Mouse (Mus musculus) left cerebral cortex, adult 2 months (tissue): Measurements from ENCODE around the gene Dock3. TPM values are rescaled to one million over a fixed set of nuclear protein-coding genes. Genes with fewer than 3 reads are reported as not detected.

Experiments used
- DNase-seq, 2 experiments: peaks; one replicate each; pipeline ENCODE4 v3.0.0; 2021 to 2022; ENCODE audit warnings: low spot score in 2 of 2, mixed read lengths in 1 of 2; ENCODE audit errors: extremely low spot score in 1 of 2
- H3K27ac ChIP-seq: fragments of 200-600 bp; 2 replicates; pipeline ENCODE4 v1.8.1; 2022
- H3K4me3 ChIP-seq: fragments of 200-600 bp; 2 replicates; pipeline ENCODE4 v1.8.1; 2022
- CTCF ChIP-seq: fragments of 200-600 bp; IDR thresholded peaks from 2 replicates; pipeline ENCODE4 v1.8.1; 2022; ENCODE audit warnings: antibody characterized with exemption, mild to moderate bottlenecking, moderate library complexity
- intact Hi-C: fragments of 180-260 bp; cut with DNase I; formaldehyde crosslinking; loops from one replicate; pipeline ENCODE4 v1.15.1; 2025
- total RNA-seq, 2 experiments: library from RNA; stranded (reverse); gene quantifications; 2 replicates each; pipeline ENCODE4 v1.2.3; 2021

Gene Dock3
- total RNA-seq, 2 experiments from 2014 or later, result 216 to 221 TPM

GRCm38 (mm10) chr9:107271177-107271938 is 39.6 kb upstream of the Dock3 start:
- intact Hi-C loops, result no loop called here
- TF ChIP-seq CTCF, result no peak
- no peak for DNase-seq
- H3K4me3 ChIP-seq, result no peak overlapping the region
- no peak overlapping the region for H3K27ac ChIP-seq

GRCm38 (mm10) chr9:107269772-107270171 is 38.1 kb upstream of the Dock3 start:
- DNase-seq, result no peak
- intact Hi-C loops, result no loop called here
- H3K4me3 ChIP-seq, result no peak overlapping the region
- no peak for TF ChIP-seq CTCF
- H3K27ac ChIP-seq, result no peak overlapping the region

DNA sequence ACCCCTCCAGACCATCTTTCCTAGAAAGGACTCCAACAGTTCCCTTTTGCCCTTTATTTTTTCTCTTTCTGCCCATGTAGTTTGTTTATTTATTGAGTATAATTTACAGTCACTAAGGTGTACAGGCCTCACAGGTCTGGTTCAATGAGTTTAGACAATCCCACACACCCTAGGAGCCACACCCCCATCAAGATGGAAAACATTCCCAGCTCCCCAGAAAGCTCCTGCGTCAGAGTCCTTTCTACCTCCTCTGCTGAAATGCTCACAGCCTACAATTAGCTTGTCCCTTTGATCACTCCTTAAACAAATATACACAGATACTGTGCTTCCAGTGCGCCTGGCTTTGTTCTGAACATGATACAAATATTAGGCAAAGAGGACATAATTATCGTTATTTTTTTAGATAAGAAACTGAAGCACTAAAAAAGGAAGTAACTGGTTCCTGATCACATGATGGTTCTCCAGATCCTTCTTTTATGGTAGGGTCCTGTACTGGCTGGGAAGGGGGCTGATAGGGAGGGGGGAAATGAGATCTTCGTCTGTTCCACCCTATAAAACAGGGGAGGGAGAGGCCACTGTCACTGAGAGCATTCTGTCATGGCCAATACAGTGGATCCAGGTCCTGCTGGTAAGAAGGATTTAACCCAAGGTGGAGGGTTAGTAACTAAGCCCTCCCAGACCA is 36.2 kb upstream of the Dock3 start:
- TF ChIP-seq CTCF, result no peak
- no peak for DNase-seq
- intact Hi-C loops, result no loop called here
- Histone ChIP-seq H3K4me3 (no peak overlapping the region), H3K27ac (no peak overlapping the region)

GRCm38 (mm10) chr9:107267028-107267427 is 35.3 kb upstream of the Dock3 start:
- no peak for DNase-seq
- intact Hi-C loops, result no loop called here
- no peak overlapping the region for H3K4me3 ChIP-seq
- TF ChIP-seq CTCF, result no peak
- H3K27ac ChIP-seq, result no peak overlapping the region

DNA sequence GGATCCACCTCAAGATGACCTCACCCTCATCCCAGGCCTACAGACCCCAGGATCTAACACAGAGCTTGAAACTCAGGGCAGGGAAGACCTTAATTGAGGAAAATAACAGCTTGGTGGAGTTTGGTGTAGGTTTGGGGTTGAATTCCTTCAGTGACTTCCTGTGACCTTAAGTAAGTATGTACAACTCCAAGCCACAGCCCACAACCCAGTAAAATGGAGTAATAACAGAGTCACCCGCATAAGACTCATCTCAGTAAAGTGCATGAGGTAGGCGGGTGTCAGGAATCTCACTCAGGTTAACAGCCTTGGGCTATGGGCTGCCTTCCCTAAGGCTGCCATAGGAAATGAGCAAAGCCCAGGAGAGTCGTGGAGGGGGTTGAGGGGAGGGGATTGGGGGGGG is 33.0 kb upstream of the Dock3 start:
- Histone ChIP-seq H3K4me3 (no peak overlapping the region), H3K27ac (no peak overlapping the region)
- DNase-seq, result no peak
- TF ChIP-seq CTCF, result no peak
- intact Hi-C loops, result loop anchor here (5.0 kb wide), 1 partner anchor 262 kb away; no protein-coding TSS in a partner anchor

GRCm38 (mm10) chr9:107263912-107264311 is 32.2 kb upstream of the Dock3 start:
- DNase-seq, result no peak
- intact Hi-C loops, result loop anchor here (2.0 to 5.0 kb wide), 2 partner anchors 177 to 262 kb away; no protein-coding TSS in a partner anchor
- no peak for TF ChIP-seq CTCF
- H3K27ac ChIP-seq, result no peak overlapping the region; the same call in 1 of the 2 replicates
- no peak overlapping the region for H3K4me3 ChIP-seq

DNA sequence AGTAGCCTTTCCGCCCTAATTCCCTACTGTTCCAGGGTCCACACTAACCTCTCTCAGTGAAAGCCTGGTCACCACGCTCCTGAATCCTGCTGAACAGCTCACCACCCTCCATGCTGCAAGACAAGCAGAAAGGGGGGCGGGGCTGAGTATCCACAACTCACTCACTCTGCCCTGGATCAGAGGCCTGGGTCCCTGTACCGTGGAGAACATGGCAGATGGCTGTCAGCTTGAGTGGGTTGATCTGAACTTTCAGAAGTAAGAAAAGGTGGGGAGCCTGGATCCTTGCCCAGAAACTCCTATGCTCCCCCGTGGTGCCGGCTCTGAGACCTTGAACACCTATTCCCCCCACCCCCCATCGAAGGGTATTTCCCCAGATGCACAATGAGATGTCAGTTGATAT is 30.7 kb upstream of the Dock3 start:
- peak overlapping the region; percentile 8; the same call in 1 of the 2 replicates for H3K27ac ChIP-seq
- DNase-seq, result no peak
- intact Hi-C loops, result loop anchor here (2.0 to 5.0 kb wide), 2 partner anchors 176 to 260 kb away; no protein-coding TSS in a partner anchor
- no peak for TF ChIP-seq CTCF
- no peak overlapping the region for H3K4me3 ChIP-seq

DNA sequence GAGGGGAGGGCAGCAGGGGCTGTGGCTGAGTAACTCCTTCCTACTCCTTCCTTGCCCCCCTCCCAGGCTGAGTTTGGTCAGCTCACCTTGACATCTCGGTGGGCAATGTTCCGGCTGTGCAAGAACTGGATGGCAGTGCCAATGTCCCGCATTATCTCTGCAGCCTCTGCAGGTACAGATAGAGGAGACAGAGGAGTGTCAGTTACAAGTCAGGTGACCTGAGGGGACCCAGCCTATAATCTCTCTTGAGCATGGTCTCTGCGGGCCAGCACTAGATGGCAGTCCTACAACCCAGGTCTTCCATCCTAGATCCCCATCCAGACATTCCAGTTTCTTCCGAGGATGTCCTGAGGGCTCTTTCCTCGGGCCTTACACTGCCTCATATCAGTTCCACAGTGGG is 30.1 kb upstream of the Dock3 start:
- DNase-seq, result no peak
- intact Hi-C loops, result loop anchor here (2.0 to 5.0 kb wide), 2 partner anchors 175 to 259 kb away; no protein-coding TSS in a partner anchor
- H3K4me3 ChIP-seq, result no peak overlapping the region
- H3K27ac ChIP-seq, result peak overlapping the region; percentile 8; the same call in 1 of the 2 replicates
- no peak for TF ChIP-seq CTCF

- no peak for TF ChIP-seq CTCF
- no peak overlapping the region for H3K4me3 ChIP-seq
- DNase-seq, result no peak
- H3K27ac ChIP-seq, result peak overlapping the region; percentile 72
- intact Hi-C loops, result loop anchor here (5.0 kb wide), 1 partner anchor 259 kb away; no protein-coding TSS in a partner anchor
Observed at GRCm38 (mm10) chr9:107260836-107261235, 29.1 kb upstream of the Dock3 start.

- DNase-seq, result no peak
- H3K27ac ChIP-seq, result peak overlapping the region; percentile 72
Observed at GRCm38 (mm10) chr9:107260429-107260828, 28.7 kb upstream of the Dock3 start.

DNA sequence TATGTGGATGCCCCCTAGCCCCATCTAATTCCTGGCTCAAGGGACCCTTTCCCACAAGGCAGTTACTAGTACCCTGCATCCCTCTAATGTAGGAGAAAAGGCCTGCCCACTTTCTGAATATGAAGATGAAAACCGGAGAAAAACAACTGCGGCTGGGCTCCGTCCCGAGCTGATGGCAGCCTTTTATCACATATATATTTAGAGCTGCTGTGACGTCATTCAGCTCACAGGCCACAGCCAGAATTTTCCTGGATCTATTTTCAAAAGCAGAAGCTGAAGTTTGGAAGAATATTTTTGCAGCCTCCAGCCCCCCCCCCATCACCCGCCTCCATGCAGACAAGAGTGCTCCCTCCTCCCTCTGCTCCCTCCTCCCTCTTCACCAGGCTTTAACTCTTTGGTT is 27.9 kb upstream of the Dock3 start:
- DNase-seq, result peak; percentile 54 to 67
- TF ChIP-seq CTCF, result no peak
- Histone ChIP-seq H3K27ac (peak overlapping the region; percentile 94), H3K4me3 (no peak overlapping the region)
- intact Hi-C loops, result loop anchor here (2.0 kb wide), 1 partner anchor 25 kb away; no protein-coding TSS in a partner anchor

More at GRCm38 (mm10) chr9:107260429-107260828, 28.7 kb upstream of the Dock3 start:
- no peak overlapping the region for H3K4me3 ChIP-seq
- intact Hi-C loops, result loop anchor here (5.0 kb wide), 1 partner anchor 258 kb away; no protein-coding TSS in a partner anchor
- no peak for TF ChIP-seq CTCF

- Histone ChIP-seq H3K27ac (peak overlapping the region; percentile 85), H3K4me3 (no peak overlapping the region)
- TF ChIP-seq CTCF, result no peak
- intact Hi-C loops, result no loop called here
- no peak for DNase-seq
Observed at GRCm38 (mm10) chr9:107255596-107255995, 23.9 kb upstream of the Dock3 start.
